Mouse (Mus musculus) MEL (cell line): ENCODE results near the gene Gm20388.

Source experiments
- CHD2 ChIP-seq: IDR thresholded peaks from 2 replicates; pipeline ENCODE4 v1.6.1; 2011; ENCODE audit warnings: low read length, improper control_type of control experiment
- CTCF ChIP-seq, 3 experiments: IDR thresholded peaks in 2 of 3; conservative IDR thresholded peaks in 1 of 3; 2 replicates each; pipeline ENCODE4 v1.5.1; 2011 to 2012; ENCODE audit warnings: low read length in 3 of 3, low read depth in 2 of 3, mild to moderate bottlenecking in 2 of 3, improper control_type of control experiment in 1 of 3, inconsistent platforms in 1 of 3, mixed read lengths in 1 of 3, moderate library complexity in 1 of 3; ENCODE audit not compliant: control insufficient read depth in 1 of 3, insufficient read depth in 1 of 3, poor library complexity in 1 of 3, severe bottlenecking in 1 of 3
- E2F4 ChIP-seq: IDR thresholded peaks from 2 replicates; pipeline ENCODE4 v1.6.1; 2011; ENCODE audit warnings: low read depth, low read length, improper control_type of control experiment, borderline replicate concordance
- EP300 ChIP-seq, 2 experiments: IDR thresholded peaks; 2 replicates each; pipeline ENCODE4 v1.6.1; 2011; ENCODE audit warnings: improper control_type of control experiment in 2 of 2, low read length in 2 of 2, low read depth in 1 of 2, mild to moderate bottlenecking in 1 of 2
- HCFC1 ChIP-seq: IDR thresholded peaks from 2 replicates; pipeline ENCODE4 v1.6.1; 2012; ENCODE audit warnings: low read depth, mild to moderate bottlenecking, inconsistent platforms, low read length, improper control_type of control experiment, moderate library complexity
- JUND ChIP-seq: IDR thresholded peaks from 2 replicates; pipeline ENCODE4 v1.6.1; 2011; ENCODE audit warnings: low read depth, mild to moderate bottlenecking, improper control_type of control experiment, low read length
- NELFE ChIP-seq: IDR thresholded peaks from 2 replicates; pipeline ENCODE4 v1.6.1; 2011; ENCODE audit warnings: low read depth, low read length, improper control_type of control experiment
- NRF1 ChIP-seq: IDR thresholded peaks from 2 replicates; pipeline ENCODE4 v1.6.1; 2014; ENCODE audit warnings: low read depth, mild to moderate bottlenecking, inconsistent platforms, low read length, improper control_type of control experiment, moderate library complexity; ENCODE audit not compliant: poor library complexity, insufficient read depth, severe bottlenecking
- POLR2A ChIP-seq, 2 experiments: IDR thresholded peaks; 2 replicates each; pipeline ENCODE4 v1.6.1; 2011 to 2012; ENCODE audit warnings: low read length in 2 of 2, mild to moderate bottlenecking in 2 of 2, control low read depth in 1 of 2, improper control_type of control experiment in 1 of 2, low read depth in 1 of 2, moderate library complexity in 1 of 2; ENCODE audit not compliant: control insufficient read depth in 1 of 2, insufficient read depth in 1 of 2, poor library complexity in 1 of 2
- POLR2AphosphoS2 ChIP-seq: IDR thresholded peaks from 2 replicates; pipeline ENCODE4 v1.6.1; 2011; ENCODE audit warnings: low read length, improper control_type of control experiment
- RCOR1 ChIP-seq: IDR thresholded peaks from 2 replicates; pipeline ENCODE4 v1.6.1; 2012; ENCODE audit warnings: low read depth, mild to moderate bottlenecking, inconsistent platforms, low read length, improper control_type of control experiment
- USF1 ChIP-seq: IDR thresholded peaks from 2 replicates; pipeline ENCODE4 v1.6.1; 2014; ENCODE audit warnings: low read depth, mild to moderate bottlenecking, inconsistent platforms, low read length, improper control_type of control experiment, moderate library complexity
- ZC3H11A ChIP-seq: IDR thresholded peaks from 2 replicates; pipeline ENCODE4 v1.6.1; 2012; ENCODE audit warnings: low read depth, mild to moderate bottlenecking, inconsistent platforms, low read length, improper control_type of control experiment
- ZKSCAN1 ChIP-seq: IDR thresholded peaks from 2 replicates; pipeline ENCODE4 v1.6.1; 2012; ENCODE audit warnings: low read depth, mild to moderate bottlenecking, inconsistent platforms, low read length, improper control_type of control experiment, moderate library complexity

DNA sequence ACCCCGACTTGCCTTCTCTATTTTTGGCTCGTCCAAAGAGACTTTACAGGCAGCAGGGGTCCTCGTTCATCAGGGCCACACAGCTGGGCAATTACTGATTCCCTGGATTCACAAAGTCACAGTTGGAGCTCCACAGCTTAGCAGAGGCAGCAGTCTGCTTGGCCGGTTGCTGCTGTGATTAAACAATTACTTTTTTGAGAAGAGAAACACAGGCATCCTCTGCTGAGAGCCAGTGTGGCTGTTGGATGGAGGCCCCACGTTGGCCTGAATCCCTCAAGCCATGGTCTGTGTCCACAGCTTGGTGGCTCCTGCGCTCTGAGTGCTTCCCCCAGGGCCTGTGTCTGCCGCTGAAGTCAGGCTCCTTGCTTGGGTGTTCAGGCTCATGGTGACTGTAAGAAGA, 2904.0 kb downstream of the Gm20388 start:
- TF ChIP-seq EP300 (IDR thresholded peaks at IDR 0.05; ENCODE audit: low read depth in 1 of 2, low read length in 2 of 2) (no peak), CTCF (IDR thresholded peaks at IDR 0.05 in 2 of 3, conservative IDR thresholded peaks at IDR 0.05 in 1 of 3; ENCODE audit: control insufficient read depth in 1 of 3, insufficient read depth in 1 of 3, low read depth in 2 of 3, low read length in 3 of 3, poor library complexity in 1 of 3, severe bottlenecking in 1 of 3) (no peak), E2F4 (no peak), HCFC1 (no peak), JUND (no peak), USF1 (no peak), RCOR1 (no peak), NELFE (no peak), CHD2 (no peak), POLR2AphosphoS2 (no peak), NRF1 (no peak), ZC3H11A (no peak), POLR2A (IDR thresholded peaks at IDR 0.05; ENCODE audit: control insufficient read depth in 1 of 2, insufficient read depth in 1 of 2, low read depth in 1 of 2, low read length in 2 of 2, poor library complexity in 1 of 2) (no peak), ZKSCAN1 (no peak)
